Mouse (Mus musculus) spleen, adult 18-20 months (tissue): Measurements from ENCODE around the gene Elovl6.

Source experiments
- DNase-seq, 2 experiments: peaks; one replicate each; pipeline ENCODE4 v3.0.0; 2022; ENCODE audit warnings: mixed read lengths in 2 of 2

Gene Elovl6

DNA sequence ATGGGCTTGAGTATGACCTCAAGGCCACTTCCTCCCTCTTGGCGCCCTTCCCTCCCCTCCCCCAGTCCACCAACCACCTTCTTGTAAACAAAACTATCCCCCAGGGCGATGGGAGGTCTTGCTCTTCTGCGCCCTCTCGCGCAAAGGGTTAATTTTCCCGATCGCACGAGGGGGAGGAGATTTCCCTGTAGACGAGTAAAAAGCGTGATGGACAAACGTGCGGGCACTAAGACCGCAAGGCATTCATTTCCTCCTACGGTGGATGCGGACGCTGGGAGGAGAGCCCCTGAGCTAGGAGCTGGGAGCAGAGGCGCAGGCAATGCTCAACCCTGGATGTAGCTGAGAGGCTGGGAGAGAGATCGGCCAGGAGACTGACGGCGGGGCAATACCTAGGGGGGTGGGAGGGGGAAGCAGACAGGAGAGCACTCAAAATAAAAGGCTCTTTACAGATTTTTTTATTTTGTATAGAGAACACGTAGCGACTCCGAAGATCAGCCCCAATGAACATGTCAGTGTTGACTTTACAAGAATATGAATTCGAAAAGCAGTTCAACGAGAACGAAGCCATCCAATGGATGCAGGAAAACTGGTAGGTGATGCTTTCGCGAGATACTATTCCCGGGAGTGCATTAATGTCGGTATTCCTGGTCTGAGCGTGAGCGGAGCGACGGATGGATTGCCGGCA, at the start of gene Elovl6:
TSS of gene Elovl6 (plus strand) at position 176 of the 685 bp plus-strand sequence.
- DNase-seq = peak; percentile 16 to 34

DNA sequence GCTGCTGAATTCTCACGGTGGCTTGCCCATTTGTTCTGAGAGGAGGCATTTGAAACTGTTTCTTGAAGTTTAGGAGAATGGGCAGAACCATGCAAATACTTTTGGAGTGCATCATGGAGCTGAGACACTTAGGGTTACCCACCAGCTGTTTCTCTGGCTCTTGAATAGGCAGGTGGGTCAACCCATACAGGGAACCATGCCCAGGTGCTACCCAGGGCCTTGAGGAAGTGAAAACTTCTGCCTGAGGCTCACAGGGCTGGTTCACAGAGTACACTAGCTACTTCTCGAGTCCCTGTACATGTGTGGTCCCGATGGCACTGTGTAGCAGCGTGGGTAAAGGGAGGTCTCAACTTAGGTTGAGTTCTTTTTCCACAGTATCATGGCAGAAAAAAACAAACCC, 43.4 kb upstream of the Elovl6 start:
- peak; percentile 11 to 14 for DNase-seq

- DNase-seq = peak; percentile 32 to 38
Measured at GRCm38 (mm10) chr3:129494123-129494522, 38.0 kb upstream of the Elovl6 start.

DNA sequence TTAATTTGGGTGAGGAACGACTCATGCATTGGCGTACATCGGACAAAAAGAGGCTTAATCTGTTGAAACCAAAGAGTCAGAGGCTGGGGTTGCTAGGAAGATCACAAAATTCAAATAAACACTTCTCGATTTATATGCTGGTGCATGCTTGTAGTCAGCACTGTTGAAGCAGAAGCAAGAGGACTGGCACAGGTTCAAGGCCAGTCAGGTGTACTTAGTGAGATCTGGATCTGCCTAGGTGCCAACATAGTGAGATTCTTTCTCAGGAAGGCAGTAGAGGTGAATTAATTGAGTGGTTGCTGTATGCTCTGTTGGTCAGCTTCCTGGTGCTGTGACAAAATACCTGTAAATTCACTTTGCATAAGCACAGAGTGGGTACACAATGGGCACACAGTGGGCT, 37.4 kb upstream of the Elovl6 start:
- DNase-seq = no peak

- DNase-seq = no peak
Measured at GRCm38 (mm10) chr3:129503781-129504180, 28.4 kb upstream of the Elovl6 start.

GRCm38 (mm10) chr3:129504928-129505327, 27.2 kb upstream of the Elovl6 start:
- DNase-seq = no peak

DNA sequence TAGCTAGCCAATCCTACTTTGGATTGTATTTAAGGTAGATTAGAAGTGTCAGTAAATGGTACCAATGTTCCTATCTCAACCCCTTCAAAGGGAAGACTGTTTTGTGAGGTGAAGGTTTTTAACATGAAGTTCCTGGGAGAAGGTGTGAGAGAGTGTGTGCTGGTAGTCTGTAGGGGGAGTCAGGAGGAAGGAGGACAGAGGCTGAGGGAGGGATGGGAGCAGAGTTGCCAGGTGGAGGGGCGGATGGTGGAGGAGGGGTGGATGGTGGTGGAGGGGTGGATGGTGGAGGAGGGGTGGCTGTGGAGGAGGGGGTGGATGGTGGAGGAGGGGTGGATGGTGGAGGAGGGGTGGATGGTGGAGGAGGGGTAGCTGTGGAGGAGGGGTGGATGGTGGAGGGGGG, 24.4 kb upstream of the Elovl6 start:
- no peak for DNase-seq

DNA sequence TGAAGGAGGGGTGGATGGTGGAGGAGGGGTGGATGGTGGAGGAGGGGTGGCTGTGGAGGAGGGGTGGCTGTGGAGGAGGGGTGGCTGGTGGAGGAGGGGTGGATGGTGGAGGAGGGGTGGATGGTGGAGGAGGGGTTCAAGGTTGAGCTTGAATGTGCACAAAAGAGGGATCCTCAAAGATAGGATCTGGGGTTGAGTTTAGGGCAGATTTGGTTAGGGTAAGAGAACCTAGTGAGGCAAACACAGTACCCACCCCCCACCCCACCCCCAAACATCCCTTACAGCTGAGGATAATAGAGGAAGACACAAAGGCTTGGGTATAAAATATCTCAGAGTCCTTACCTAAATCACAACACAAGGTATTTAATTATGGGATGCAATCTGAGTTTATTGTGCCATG, 23.6 kb upstream of the Elovl6 start:
- DNase-seq = no peak

GRCm38 (mm10) chr3:129509725-129510124, 22.4 kb upstream of the Elovl6 start:
- no peak for DNase-seq

GRCm38 (mm10) chr3:129515863-129516436, 16.2 kb upstream of the Elovl6 start:
- no peak for DNase-seq

GRCm38 (mm10) chr3:129520499-129520898, 11.7 kb upstream of the Elovl6 start:
- peak; percentile 8 to 45 for DNase-seq

DNA sequence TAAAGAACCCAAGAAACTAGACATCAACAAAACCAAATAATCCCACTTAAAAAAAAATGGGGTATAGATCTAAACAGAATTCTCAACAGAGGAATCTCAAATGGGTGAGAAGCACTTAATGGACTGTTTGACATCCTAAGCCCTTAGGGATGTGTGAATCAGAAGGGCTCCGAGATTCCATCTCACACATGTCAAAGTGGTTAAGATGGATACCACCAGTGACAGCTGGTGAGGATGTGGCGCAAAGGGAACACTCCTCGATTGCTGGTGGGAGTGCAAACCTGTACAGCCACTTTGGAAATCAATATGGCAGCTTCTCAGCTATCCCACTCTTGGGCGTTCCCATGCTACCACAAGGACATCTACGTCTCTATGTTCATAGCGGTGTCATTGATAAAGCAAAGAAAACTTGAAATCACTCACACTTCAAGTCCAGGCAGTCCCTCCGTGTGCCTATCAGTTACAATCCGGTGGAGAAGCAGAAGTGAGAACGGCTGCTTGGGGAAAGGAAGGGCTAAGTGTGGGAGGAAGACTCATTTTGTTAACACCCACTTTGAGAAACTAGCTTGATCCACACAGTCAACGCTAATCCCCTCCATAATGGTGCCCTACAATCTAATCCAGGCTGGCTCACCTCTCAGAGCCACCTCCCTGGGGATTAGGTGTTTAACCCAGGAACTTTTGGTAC, 8.6 kb upstream of the Elovl6 start:
- DNase-seq = no peak

GRCm38 (mm10) chr3:129527046-129527445, 5.1 kb upstream of the Elovl6 start:
- DNase-seq = no peak

- DNase-seq = no peak
Measured at GRCm38 (mm10) chr3:129529311-129529710, 2.8 kb upstream of the Elovl6 start.

- no peak for DNase-seq
Measured at GRCm38 (mm10) chr3:129530461-129530860, 1.7 kb upstream of the Elovl6 start.

- DNase-seq = no peak
Measured at GRCm38 (mm10) chr3:129532865-129533742, 949 bp downstream of the Elovl6 start.

DNA sequence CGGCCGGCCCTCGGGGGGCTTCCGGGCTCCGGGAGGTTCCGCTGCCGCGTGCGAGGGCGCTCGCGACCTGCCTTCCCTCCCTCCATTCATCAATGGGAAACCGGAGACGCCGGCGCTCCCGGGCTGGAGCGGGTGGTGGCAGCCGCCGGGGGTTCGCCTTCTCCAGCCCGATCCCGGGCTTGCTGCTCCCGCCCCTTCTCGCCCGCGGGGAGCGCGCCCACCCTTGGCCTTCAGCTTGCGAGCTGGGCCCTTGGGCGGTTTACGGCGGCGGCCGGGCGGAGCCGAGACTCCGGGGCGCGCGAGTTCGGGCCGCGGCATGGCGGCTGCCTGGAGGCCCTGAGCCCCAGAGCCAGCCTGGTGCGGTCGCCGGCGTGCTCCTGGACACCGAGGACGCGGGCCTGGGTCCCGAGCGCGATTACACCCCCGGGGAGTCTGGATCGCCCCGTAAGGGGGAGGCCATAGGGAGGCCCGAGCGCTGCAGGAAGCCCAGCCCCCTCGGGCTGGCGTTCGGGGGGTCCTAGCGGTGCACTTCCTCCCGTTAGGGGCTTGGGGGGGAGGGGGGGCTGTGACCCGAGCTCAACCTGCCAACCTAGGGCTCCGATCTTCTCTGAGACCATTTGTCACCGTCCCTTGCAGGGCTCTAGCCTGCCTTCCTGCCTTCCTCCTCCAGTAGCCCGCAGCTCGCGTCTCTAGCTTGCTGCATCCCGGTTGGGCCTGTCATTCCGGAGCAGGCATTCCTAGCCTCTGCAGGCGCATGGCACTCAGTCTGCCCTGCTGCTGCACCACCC, 1.8 kb downstream of the Elovl6 start:
- DNase-seq = peak; percentile 58 to 70

DNA sequence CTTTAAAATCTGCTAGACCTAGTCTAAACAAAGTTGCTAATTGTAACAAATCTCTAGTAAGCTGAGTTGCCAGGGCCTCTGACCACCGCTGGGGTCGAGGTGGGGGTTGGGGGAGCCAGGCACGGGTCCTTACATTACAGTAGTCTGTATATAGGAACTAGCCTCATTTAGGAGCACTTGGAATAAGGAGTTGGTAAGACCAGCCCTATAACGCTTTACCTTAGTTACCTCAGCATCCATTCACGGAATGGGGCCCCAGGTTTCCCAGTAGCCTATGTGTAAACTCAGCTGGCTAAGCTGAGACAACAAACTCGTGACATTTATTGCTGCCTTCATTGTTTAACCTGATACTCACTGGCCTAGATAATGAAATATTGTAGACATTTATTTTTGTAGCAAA, 3.3 kb downstream of the Elovl6 start:
- DNase-seq = no peak

DNA sequence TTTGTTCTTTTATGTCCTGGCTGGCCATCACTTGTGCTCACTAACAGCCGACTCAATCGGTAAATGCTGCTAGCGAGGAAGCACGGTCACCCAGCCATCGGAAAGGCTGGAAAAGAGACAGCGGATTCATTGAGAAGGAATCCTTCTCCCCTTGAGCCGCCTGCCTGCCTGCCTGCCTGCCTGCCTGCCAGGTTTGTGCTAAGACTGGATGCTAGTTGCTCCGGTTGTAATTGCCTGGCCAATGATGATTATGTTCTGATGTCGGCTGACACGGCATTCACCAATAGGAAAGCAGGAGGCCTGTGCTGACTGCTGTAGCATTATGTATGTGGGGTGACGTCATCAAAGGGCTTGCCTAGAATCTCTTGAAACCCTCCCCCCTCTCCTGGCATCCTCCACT, 4.0 kb downstream of the Elovl6 start:
- peak; percentile 51 to 56 for DNase-seq

- DNase-seq = no peak
Measured at GRCm38 (mm10) chr3:129537954-129538353, 5.8 kb downstream of the Elovl6 start.

DNA sequence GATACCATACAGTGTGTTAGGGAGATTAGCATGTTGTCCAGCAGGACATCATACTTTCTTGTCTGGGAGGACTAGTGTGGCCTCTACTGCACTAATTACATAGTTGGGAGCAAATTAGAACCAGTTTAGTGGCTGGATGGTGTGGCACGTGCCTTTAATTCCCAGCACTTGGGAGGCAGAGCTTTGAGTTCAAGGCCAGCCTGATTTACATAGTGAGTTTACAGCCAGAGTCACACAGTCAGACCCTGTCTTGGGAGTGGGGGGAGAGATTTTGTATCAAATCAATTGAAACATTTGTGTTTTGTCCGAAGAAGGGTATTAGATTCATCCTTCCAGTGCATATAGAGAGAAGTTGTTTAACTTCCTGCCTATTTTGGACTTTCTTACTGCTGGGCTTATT, 8.7 kb downstream of the Elovl6 start:
- no peak for DNase-seq

DNA sequence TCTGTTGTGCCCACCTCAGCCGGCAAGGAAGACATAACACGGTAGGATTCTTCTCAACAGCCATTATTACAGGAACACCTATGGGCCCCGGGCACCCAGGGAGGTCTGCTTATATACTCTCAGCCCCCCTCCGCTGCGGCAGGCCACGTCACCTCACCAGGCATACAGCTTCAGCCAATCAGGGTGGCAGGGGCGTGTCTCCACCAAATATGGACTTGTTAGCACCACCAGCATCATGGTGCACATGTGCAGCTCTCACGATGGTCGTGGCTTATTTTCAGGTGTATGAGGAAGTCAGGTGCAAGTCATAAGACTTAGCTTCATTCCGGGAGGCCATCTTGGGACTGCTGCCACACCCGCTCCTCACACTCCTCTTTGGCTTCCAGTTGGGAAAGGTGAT, 9.3 kb downstream of the Elovl6 start:
- DNase-seq = no peak
